Mouse (Mus musculus) kidney, postnatal 0 days (tissue): ENCODE results near the gene Mdga2. TPM values are rescaled to one million over a fixed set of nuclear protein-coding genes. Genes with fewer than 3 reads are reported as not detected.

Experiments
- ATAC-seq: fragments of 200-750 bp; cut with Nextera tagmentation; replicated peaks from 2 replicates; pipeline ENCODE4 v1.8.0; 2017; ENCODE audit warnings: low read depth, moderate number of reproducible peaks, moderate TSS enrichment, moderate library complexity; ENCODE audit not compliant: low FRiP score
- DNase-seq: peaks from one replicate; pipeline ENCODE4 v3.0.0-alpha.2; 2016; ENCODE audit warnings: low spot score
- H3K27ac ChIP-seq: fragments of 300-500 bp; sonication (generic); 2 replicates; pipeline ENCODE4 v1.5.1; 2014; ENCODE audit warnings: mild to moderate bottlenecking
- H3K27me3 ChIP-seq: fragments of 300-500 bp; sonication (generic); 2 replicates; pipeline ENCODE4 v1.6.1; 2014; ENCODE audit warnings: low read length, mixed read lengths; ENCODE audit not compliant: insufficient read depth
- H3K36me3 ChIP-seq: fragments of 300-500 bp; sonication (generic); 2 replicates; pipeline ENCODE4 v1.6.1; 2014; ENCODE audit warnings: low read length, mixed read lengths; ENCODE audit not compliant: insufficient read depth
- H3K4me1 ChIP-seq: fragments of 300-500 bp; sonication (generic); replicated peaks from 2 replicates; pipeline ENCODE4 v1.6.1; 2014; ENCODE audit warnings: antibody characterized with exemption, low read length, mixed read lengths; ENCODE audit not compliant: insufficient read depth
- H3K4me2 ChIP-seq: fragments of 300-500 bp; sonication (generic); 2 replicates; pipeline ENCODE4 v1.6.1; 2014; ENCODE audit warnings: mild to moderate bottlenecking, low read length, moderate library complexity, mixed read lengths
- H3K4me3 ChIP-seq: fragments of 300-500 bp; sonication (generic); replicated peaks from 2 replicates; pipeline ENCODE4 v1.5.1; 2014; ENCODE audit warnings: low read depth, low read length
- H3K9ac ChIP-seq: fragments of 300-500 bp; sonication (generic); 2 replicates; pipeline ENCODE4 v1.6.1; 2014; ENCODE audit warnings: low read depth, low read length
- H3K9me3 ChIP-seq: fragments of 300-500 bp; sonication (generic); replicated peaks from 2 replicates; pipeline ENCODE4 v1.6.1; 2016; ENCODE audit warnings: low read length, inconsistent platforms, mixed read lengths
- CTCF ChIP-seq: IDR thresholded peaks from 2 replicates; pipeline ENCODE4 v1.5.1; 2016; ENCODE audit warnings: antibody characterized with exemption, low read depth, mild to moderate bottlenecking, moderate library complexity
- WGBS: fragments of 180-500 bp; shearing (Covaris S2); extraction: QIAGEN DNeasy Blood & Tissue Kit; methylation state at CpG from one replicate; pipeline ENCODE4 v1.1.7; 2014; 5-methylcytosine and 5-hydroxymethylcytosine counted together
- polyA plus RNA-seq: library from polyadenylated mRNA; unstranded; fragments of >200 nt; fragmentation: Nextera tagmentation; extraction: Ambion mirVana; gene quantifications from 2 replicates; pipeline ENCODE4 v1.2.1, GENCODE M21; 2015

Gene Mdga2
- polyA plus RNA-seq, 1 experiment from 2014 or later = 1.3 TPM

GRCm38 (mm10) chr12:66443340-66443739 lies 779.0 kb downstream of the Mdga2 start:
- Histone ChIP-seq H3K27me3 (no peaks in the 10 kb centered on the region), H3K27ac (no peak overlapping the region), H3K9me3 (no peaks in the 10 kb centered on the region), H3K4me3 (no peak overlapping the region), H3K4me2 (no peak overlapping the region), H3K36me3 (no peaks in the 10 kb centered on the region), H3K4me1 (no peaks in the 10 kb centered on the region), H3K9ac (no peak overlapping the region)
- TF ChIP-seq CTCF = no peak
- DNase-seq (no peak), ATAC-seq (no peak)
- 65% methylated on average over 2 of the region's 2 CpGs for WGBS
